Mouse (Mus musculus) gastrocnemius, adult 2 months (tissue): Measurements from ENCODE around the gene Adat1. TPM values are rescaled to one million over a fixed set of nuclear protein-coding genes. Genes with fewer than 3 reads are reported as not detected.

Experiments
- DNase-seq: peaks from one replicate; pipeline ENCODE4 v3.0.0; 2022
- H3K27ac ChIP-seq: fragments of 200-600 bp; 2 replicates; pipeline ENCODE4 v1.8.1; 2022; ENCODE audit warnings: mild to moderate bottlenecking
- H3K4me3 ChIP-seq: fragments of 200-600 bp; 2 replicates; pipeline ENCODE4 v1.8.1; 2022; ENCODE audit warnings: mild to moderate bottlenecking, moderate library complexity
- CTCF ChIP-seq: fragments of 200-600 bp; IDR thresholded peaks from 2 replicates; pipeline ENCODE4 v1.8.1; 2022; ENCODE audit warnings: antibody characterized with exemption, mild to moderate bottlenecking, moderate library complexity
- intact Hi-C: fragments of 180-260 bp; cut with DNase I; formaldehyde crosslinking; loops from one replicate; pipeline ENCODE4 v1.15.1; 2025
- total RNA-seq, 2 experiments: library from RNA; stranded (reverse); gene quantifications; 2 replicates each; pipeline ENCODE4 v1.2.3; 2021

Adat1 gene
- total RNA-seq, 2 experiments from 2014 or later = 2.4 to 2.7 TPM

DNA sequence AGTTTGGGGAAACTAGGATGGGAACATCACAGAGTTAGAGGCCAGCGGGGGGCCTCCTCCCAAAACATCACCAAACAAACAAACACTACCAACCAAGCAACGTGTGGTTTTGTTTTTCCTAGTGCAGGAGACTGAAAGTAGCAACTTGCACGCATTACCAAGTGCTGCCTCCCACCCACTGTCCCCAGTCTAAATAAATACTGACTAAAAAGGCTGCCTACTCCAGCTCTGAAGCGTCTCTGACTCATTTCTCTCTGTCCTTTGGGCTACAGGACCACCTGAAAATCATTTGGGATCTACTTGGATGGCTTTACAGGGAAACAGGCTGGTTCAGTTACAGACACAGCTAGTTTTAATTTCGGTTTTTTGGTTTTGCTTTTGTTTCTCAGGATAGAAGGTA is 27.8 kb downstream of the Adat1 start:
- Histone ChIP-seq H3K4me3 (no peak overlapping the region), H3K27ac (peak overlapping the region; percentile 24; the same call in 1 of the 2 replicates)
- TF ChIP-seq CTCF = no peak
- DNase-seq = no peak
- intact Hi-C loops = no loop called here

DNA sequence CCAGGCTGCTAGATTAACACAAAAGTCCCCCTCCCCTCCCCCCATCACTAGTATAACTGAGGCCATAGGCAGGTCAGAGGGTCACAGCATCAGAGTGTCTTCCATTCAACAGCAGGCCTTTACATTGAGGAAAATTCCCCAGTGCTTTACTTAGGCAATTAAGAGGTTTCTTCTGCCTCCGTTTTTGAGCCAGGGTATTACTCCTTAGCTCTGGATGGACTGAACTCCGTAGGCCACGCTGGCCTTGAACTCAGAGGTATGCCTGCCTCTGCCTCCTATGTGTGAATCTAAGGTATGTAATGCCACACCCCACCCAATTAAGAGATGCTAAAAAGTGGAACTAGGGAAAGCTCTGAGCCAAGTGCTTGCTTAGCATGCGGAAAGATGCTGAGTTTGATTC is 28.6 kb downstream of the Adat1 start:
- intact Hi-C loops = no loop called here
- no peak for DNase-seq
- H3K27ac ChIP-seq = no peak overlapping the region
- no peak overlapping the region for H3K4me3 ChIP-seq
- TF ChIP-seq CTCF = no peak

DNA sequence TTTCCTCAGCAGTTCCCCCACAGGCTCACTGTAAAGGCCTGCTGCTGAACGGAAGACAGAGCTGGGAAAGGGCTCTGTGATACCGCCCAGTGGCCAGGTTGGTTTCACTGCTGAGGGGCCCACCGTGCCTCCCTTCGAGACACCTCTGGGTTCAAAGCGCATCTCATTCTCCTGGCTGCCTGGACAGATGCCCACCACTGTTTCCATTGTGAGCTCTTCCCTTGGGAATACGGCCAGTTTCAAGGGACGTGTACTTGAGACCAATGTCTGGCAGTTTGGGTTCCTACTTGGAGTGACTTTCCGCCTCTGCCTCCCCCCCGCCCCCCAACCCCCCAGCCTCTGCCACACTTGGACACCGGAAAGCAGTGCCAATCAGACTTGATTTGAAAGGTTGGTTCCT is 29.0 kb downstream of the Adat1 start:
- no peak overlapping the region for H3K27ac ChIP-seq
- no peak for TF ChIP-seq CTCF
- no peak for DNase-seq
- intact Hi-C loops = no loop called here
- H3K4me3 ChIP-seq = no peak overlapping the region

DNA sequence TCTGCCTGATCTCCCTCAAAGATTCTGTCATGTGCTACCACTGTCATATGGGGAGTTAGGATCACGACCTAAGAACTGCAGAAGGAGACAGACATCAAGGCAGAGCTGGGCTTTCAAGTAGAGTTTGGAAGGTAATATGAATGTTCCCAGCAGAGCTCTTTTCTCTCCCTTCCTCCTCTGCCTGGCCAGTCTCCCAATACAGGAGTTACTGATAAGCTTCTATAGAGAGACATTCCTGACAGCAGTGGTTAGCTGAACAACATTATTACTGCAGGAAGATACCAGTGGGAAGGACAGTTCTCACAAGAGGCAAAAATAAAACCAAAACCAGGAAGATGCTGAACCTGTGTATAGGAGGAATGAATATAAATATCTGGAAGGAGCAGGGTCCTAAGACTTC is 29.5 kb downstream of the Adat1 start:
- intact Hi-C loops = no loop called here
- no peak for DNase-seq
- no peak overlapping the region for H3K27ac ChIP-seq
- no peak overlapping the region for H3K4me3 ChIP-seq
- no peak for TF ChIP-seq CTCF

DNA sequence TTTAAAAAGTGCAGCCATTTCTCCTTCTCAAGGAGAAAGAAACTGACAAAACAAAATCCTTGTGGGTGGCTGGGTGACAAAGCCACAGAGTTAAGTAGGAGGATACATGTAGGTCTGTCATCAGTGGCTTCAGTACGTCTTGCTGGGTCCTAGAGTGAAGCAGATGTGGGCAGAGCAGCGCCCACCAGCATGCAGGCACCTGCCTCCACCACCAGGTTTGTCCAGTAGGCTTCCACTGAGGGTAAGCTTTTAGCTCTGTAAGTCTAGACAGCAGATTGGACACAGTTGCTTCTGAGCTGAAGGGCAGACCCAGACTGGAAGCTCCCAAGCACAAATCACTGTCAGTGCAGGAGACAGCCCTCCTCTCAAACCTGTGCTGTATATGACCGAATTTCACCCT is 30.8 kb downstream of the Adat1 start:
- intact Hi-C loops = no loop called here
- DNase-seq = no peak
- no peak overlapping the region for H3K4me3 ChIP-seq
- no peak for TF ChIP-seq CTCF
- H3K27ac ChIP-seq = no peak overlapping the region

DNA sequence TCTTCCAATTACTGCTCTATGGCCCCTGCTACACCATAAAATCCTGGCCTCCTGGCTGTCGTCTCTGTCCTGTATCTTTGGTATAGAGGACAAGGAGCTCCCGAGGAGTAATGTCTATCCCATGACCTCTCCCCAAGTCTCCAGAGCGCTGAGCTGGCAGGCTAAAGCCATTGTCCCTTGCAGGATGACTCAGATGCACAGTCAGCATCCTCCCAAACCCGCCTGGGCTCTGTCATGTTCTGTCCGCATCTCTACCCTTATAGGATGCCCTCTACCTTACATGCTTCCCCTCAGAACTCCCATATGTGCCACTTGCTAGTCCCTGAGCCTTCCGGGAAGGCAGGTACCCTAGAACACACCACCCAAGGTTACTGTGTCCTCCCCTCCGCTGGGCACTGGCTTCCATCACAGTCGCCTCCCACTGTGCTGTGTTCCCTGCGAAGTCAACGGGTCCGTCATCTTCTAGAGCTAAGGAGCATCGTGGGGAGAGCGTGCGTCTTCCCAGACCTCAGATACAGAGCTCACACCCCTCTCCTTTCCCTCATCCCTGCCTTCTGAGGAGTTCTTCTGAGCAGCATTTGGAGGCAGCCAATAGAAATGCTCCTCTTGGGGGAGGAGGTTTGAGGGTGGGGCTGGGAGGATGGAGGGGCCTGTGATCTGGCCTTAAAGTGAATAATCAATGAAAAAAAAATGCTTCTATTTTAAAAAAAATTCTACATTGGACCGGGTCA is 31.3 kb downstream of the Adat1 start:
- H3K27ac ChIP-seq = no peak overlapping the region
- no peak for DNase-seq
- intact Hi-C loops = no loop called here
- TF ChIP-seq CTCF = no peak
- no peak overlapping the region for H3K4me3 ChIP-seq

DNA sequence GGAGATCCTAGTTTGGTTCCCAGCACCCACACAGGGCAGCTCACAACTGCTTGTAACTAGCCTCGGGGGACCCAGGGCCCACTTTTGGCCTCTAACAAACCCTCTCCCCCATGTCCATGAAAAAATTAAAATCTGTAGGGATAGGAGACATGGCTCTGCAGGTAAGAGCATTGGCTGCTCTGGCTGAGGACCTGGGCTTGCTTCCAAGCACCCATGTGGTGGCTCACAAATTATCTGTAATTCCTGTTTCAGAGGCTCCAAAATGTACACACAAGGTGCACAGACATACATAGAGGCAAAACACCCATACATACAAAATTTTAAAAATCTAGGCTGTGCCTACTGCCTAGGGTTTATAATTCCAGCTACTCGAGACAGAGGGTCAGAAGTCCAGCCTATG is 34.9 kb downstream of the Adat1 start:
- Histone ChIP-seq H3K27ac (no peak overlapping the region), H3K4me3 (no peak overlapping the region)
- TF ChIP-seq CTCF = no peak
- intact Hi-C loops = no loop called here
- no peak for DNase-seq

DNA sequence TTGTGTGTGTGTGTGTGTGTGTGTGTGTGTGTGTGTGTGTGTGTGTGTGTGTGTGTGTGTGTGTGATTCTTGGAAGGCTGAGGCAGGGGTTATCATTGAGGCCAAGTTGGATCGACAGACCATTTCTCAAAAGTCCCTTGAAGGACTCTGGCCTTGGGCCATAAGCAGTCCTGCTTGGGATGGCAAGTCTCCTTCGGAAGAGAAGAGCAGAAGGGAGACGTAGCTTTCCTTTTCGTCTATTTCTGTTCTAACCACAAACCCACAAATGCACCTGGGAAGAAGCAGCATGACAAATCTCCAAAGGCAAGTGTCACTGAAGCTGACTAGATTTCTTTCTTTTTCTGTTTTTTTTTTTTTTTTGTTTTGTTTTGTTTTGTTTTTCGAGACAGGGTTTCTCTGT is 36.2 kb downstream of the Adat1 start:
- intact Hi-C loops = no loop called here
- TF ChIP-seq CTCF = no peak
- no peak for DNase-seq
- Histone ChIP-seq H3K27ac (no peak overlapping the region), H3K4me3 (no peak overlapping the region)

DNA sequence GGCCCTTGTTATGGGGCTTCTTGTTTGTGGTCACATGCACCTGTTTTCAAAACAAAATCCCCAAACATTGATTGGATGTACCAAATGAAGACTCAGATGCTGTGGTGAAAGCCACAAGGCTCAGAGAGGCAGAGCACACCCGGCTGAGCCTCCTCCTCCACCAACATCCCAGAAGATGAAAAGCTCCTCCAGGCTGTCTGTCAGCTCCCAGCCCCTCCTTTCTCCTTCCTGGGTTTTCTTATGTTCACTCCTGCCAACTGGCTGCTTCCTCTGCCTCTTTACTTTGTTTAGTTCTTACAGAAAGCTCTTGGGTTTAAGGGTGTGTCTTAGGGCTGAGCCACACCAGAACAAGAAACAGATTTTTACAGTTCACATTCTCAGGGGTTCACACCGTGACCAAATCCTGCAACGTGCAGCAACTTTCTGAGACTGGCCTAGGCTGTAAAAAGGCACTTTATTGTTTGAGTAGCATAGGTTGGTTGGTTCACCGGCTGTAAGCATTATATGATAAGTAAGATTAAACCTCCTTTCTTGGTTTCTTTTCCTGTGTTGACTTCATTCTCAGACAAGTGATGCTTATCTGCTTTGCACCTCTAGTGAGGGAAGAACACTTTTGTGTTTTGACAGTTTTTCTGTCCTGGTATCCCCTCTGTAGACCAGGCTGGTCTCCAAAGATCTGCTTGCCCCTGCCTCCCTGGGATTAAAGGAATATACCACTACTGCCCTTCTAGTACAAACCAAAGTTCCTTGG is 37.1 kb downstream of the Adat1 start:
- no peak overlapping the region for H3K27ac ChIP-seq
- TF ChIP-seq CTCF = no peak
- no peak for DNase-seq
- no peak overlapping the region for H3K4me3 ChIP-seq
- intact Hi-C loops = no loop called here

DNA sequence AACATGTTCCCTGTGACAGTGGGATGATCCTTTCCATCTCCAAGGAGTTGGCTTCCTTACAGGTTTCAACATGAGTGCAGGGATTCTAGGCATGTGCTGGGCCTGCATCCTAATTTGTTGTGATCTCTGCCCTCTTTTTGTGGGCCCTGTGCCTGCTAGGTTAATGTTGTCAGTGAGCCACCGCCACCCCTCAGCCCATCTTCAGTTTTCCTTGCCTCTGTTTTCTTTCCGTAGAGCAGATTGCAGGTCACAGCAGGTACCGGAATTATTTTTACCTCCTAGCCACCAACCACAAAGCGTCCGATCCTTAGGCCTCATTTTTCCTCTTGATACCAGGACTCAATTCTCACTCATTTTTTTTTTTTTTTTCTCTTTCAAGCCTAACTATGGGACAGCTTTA is 40.2 kb downstream of the Adat1 start:
- DNase-seq = no peak
- Histone ChIP-seq H3K27ac (no peak overlapping the region), H3K4me3 (no peak overlapping the region)
- intact Hi-C loops = no loop called here
- no peak for TF ChIP-seq CTCF

DNA sequence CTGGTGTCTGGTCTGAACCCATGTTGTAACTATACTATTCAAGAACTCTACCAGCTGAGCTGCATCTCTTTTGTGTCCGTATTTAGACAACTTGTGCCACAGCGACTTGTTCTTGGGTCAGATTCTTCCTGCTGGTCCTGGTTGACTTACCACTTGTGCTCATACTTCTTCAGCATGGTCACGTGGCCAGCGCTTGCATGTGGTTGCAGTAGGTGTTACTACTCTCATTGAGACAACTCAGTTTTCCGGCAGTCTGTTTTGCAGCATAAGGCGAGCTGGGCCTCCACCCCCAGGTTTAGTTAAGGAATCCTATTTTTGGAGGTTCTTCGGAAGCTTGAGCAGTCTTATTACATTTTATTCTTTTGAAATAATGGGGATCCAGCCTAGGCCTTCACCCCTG is 40.8 kb downstream of the Adat1 start:
- no peak for DNase-seq
- intact Hi-C loops = no loop called here
- TF ChIP-seq CTCF = no peak
- H3K27ac ChIP-seq = no peak overlapping the region
- no peak overlapping the region for H3K4me3 ChIP-seq

DNA sequence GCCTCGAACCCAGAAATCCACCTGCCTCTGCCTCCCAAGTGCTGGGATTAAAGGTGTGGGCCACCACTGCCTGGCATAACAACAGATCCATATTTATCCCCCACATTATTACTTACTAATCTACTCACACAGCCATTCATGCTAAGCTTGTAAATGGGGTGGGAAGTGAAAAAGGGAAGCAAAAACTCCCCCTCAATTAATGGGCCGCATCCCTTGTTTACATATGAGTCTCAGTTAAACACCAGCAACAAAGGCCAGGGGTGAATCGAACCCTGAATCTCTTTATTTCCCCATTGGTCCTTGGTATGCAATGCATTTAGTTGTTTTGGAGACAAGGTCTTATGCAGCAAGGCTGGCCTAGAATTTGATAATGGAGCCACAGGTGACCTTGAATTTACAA is 41.3 kb downstream of the Adat1 start:
- Histone ChIP-seq H3K4me3 (no peak overlapping the region), H3K27ac (no peak overlapping the region)
- no peak for TF ChIP-seq CTCF
- no peak for DNase-seq
- intact Hi-C loops = no loop called here

DNA sequence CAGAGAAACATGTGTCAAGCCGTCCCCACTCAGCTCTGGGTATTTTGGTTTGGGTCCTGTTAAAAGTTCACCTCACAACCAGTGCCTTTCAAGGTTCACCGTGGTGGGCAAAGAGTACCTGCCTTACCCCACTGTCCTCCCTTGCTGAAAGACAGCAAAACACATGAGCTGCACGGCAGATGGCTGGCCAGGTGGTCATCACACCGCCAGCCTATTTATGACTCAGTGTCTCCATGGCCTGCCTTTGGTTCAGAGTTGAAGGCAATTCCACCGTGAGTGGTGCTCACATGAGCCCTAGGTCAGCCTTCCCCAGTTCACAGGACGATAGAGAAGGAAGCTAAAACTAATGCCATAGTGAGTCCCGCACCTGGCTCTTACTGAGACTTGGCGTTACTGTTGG is 44.1 kb downstream of the Adat1 start:
- TF ChIP-seq CTCF = no peak
- no peak overlapping the region for H3K27ac ChIP-seq
- intact Hi-C loops = loop anchor here (5.0 kb wide), 1 partner anchor 34 kb away; no protein-coding TSS in a partner anchor

DNA sequence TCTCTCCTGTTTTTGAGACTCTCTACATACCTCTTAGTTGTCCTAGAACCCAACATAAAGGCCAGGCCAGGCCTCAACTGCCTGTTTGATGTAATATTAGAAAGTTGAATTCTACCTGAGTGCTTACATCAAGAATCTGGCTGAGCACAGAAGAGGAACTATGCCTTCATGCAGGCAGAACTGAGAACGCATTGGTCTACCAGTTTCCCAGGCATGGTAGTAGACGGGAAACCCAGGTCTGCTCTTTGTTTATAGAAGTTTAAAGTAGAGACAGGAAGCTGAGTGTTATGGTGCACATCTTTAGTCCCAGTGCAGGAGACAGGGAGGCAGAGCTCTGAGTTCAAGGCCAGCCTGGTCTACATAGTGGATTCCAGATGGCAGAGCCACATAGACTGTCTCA is 45.0 kb downstream of the Adat1 start:
- TF ChIP-seq CTCF = no peak
- Histone ChIP-seq H3K27ac (no peak overlapping the region), H3K4me3 (no peak overlapping the region)
- DNase-seq = no peak
- intact Hi-C loops = loop anchor here (5.0 kb wide), 1 partner anchor 35 kb away; no protein-coding TSS in a partner anchor

More for the DNA sequence above, 44.1 kb downstream of the Adat1 start:
- H3K4me3 ChIP-seq = no peak overlapping the region
- DNase-seq = no peak
